Mouse (Mus musculus) forebrain, postnatal 0 days (tissue): ENCODE data around the gene Ralb. TPM values are rescaled to one million over a fixed set of nuclear protein-coding genes. Genes with fewer than 3 reads are reported as not detected.

ENCODE experiments used
- ATAC-seq: fragments of 200-750 bp; cut with Nextera tagmentation; 2 replicates; pipeline ENCODE4 v1.8.0; 2017; ENCODE audit warnings: mild to moderate bottlenecking, moderate library complexity
- DNase-seq: peaks from one replicate; pipeline ENCODE4 v3.0.0-alpha.2; 2015
- H3K27ac ChIP-seq: fragments of 300-500 bp; sonication (generic); 2 replicates; pipeline ENCODE4 v1.5.1; 2014; ENCODE audit warnings: low read depth, mild to moderate bottlenecking, antibody characterized with exemption, low read length, moderate library complexity, mixed read lengths
- H3K27me3 ChIP-seq: fragments of 300-500 bp; sonication (generic); 2 replicates; pipeline ENCODE4 v1.6.1; 2014; ENCODE audit warnings: mild to moderate bottlenecking, low read length, mixed read lengths; ENCODE audit not compliant: insufficient read depth
- H3K36me3 ChIP-seq: fragments of 300-500 bp; sonication (generic); 2 replicates; pipeline ENCODE4 v1.6.1; 2014; ENCODE audit warnings: mild to moderate bottlenecking, moderate library complexity; ENCODE audit not compliant: insufficient read depth
- H3K4me1 ChIP-seq: fragments of 300-500 bp; sonication (generic); 2 replicates; pipeline ENCODE4 v1.6.1; 2014; ENCODE audit warnings: antibody characterized with exemption; ENCODE audit not compliant: insufficient read depth
- H3K4me2 ChIP-seq: fragments of 300-500 bp; sonication (generic); 2 replicates; pipeline ENCODE4 v1.6.1; 2014; ENCODE audit warnings: low read depth, mild to moderate bottlenecking, moderate library complexity
- H3K4me3 ChIP-seq: fragments of 300-500 bp; sonication (generic); 2 replicates; pipeline ENCODE4 v1.5.1; 2014; ENCODE audit warnings: low read depth, low read length, mixed read lengths
- H3K9ac ChIP-seq: fragments of 300-500 bp; sonication (generic); 2 replicates; pipeline ENCODE4 v1.6.1; 2014; ENCODE audit warnings: mild to moderate bottlenecking
- H3K9me3 ChIP-seq: fragments of 300-500 bp; sonication (generic); 2 replicates; pipeline ENCODE4 v1.6.1; 2016; ENCODE audit warnings: low read length
- CTCF ChIP-seq: sonication (generic); IDR thresholded peaks from 2 replicates; pipeline ENCODE4 v1.5.1; 2016; ENCODE audit warnings: antibody characterized with exemption, control low read depth, low read depth
- WGBS: fragments of 180-500 bp; shearing (Covaris S2); extraction: QIAGEN DNeasy Blood & Tissue Kit; methylation state at CpG from one replicate; pipeline ENCODE4 v1.1.7; 2014; 5-methylcytosine and 5-hydroxymethylcytosine counted together
- polyA plus RNA-seq: library from polyadenylated mRNA; unstranded; fragments of >200 nt; fragmentation: Nextera tagmentation; extraction: Ambion mirVana; gene quantifications from 2 replicates; pipeline ENCODE4 v1.2.1, GENCODE M21; 2015
- total RNA-seq: library from RNA; depleted of rRNA; stranded (reverse); fragments of >200 nt; gene quantifications from 2 replicates; pipeline ENCODE4 v1.2.3, GENCODE M21; 2014

The Ralb gene
- total and polyA plus RNA-seq, 2 experiments from 2014 or later = 40.6 to 57.3 TPM

DNA sequence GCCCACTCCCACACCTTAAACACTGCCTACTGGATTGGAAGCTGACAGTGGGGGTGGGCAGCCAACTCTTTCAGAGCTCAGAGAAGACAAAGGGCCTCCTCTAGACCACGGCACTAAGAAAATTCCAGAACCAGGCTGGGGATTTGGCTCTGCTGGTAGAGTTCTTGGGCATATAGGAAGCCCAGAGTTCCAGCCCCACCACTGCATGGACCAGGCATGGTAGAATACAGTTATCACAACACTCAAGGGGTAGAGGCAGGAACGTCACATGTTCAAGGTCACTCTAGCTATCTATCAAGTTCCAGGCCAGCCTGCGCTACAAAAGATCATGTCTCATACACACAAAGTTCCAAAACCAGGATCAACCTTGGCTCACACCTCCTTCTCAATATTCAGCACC lies 1.4 kb downstream of the Ralb start:
- H3K4me1 ChIP-seq = peaks cover 8% of the 10 kb centered on the region; the same call in 1 of the 2 replicates
- no peak for ATAC-seq
- 83% methylated on average over 3 of the region's 3 CpGs for WGBS
- peak overlapping the region; percentile 89 for H3K4me2 ChIP-seq
- no peaks in the 10 kb centered on the region for H3K9me3 ChIP-seq
- no peaks in the 10 kb centered on the region for H3K36me3 ChIP-seq
- H3K27ac ChIP-seq = no peak overlapping the region
- no peaks in the 10 kb centered on the region for H3K27me3 ChIP-seq
- TF ChIP-seq CTCF = no peak
- H3K9ac ChIP-seq = no peak overlapping the region
- no peak for DNase-seq
- peak overlapping the region; percentile 79; the same call in 1 of the 2 replicates for H3K4me3 ChIP-seq

GRCm38 (mm10) chr1:119502729-119503128 lies 1.9 kb downstream of the Ralb start:
- ATAC-seq = no peak
- Histone ChIP-seq H3K9me3 (no peaks in the 10 kb centered on the region), H3K27ac (no peak overlapping the region), H3K4me1 (peaks cover 8% of the 10 kb centered on the region; the same call in 1 of the 2 replicates), H3K4me2 (peak overlapping the region; percentile 89), H3K36me3 (no peaks in the 10 kb centered on the region), H3K4me3 (no peak overlapping the region), H3K27me3 (no peaks in the 10 kb centered on the region), H3K9ac (no peak overlapping the region)
- WGBS = 88% methylated on average over 11 of the region's 11 CpGs
- DNase-seq = no peak
- TF ChIP-seq CTCF = no peak

DNA sequence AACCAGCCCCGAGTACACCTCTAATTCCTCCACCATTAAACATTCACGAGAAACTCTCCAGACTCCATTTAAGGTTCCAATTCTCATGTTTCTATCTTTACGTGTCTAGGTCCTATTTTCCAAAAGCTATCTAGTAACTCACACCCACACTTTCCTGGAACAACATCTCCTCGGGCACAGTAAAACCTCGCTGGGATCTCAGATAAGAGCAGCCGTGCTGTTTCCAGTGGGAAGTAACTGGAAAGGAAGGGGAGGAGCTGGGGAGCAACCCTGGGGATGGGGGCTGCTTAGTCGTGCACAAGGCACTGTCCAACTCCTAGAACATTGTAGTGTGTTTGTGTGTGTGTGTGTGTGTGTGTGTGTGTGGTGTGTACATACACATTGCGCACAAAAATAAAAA lies 2.7 kb downstream of the Ralb start:
- TF ChIP-seq CTCF = no peak
- no peaks in the 10 kb centered on the region for H3K36me3 ChIP-seq
- no peak for DNase-seq
- no peak overlapping the region for H3K9ac ChIP-seq
- no peak overlapping the region for H3K4me2 ChIP-seq
- no peaks in the 10 kb centered on the region for H3K27me3 ChIP-seq
- ATAC-seq = no peak
- no peak overlapping the region for H3K27ac ChIP-seq
- H3K4me1 ChIP-seq = peaks cover 8% of the 10 kb centered on the region; the same call in 1 of the 2 replicates
- WGBS = 81% methylated on average over 8 of the region's 8 CpGs
- H3K9me3 ChIP-seq = no peaks in the 10 kb centered on the region
- no peak overlapping the region for H3K4me3 ChIP-seq

- Histone ChIP-seq H3K9me3 (no peaks in the 10 kb centered on the region), H3K27ac (no peak overlapping the region), H3K27me3 (no peaks in the 10 kb centered on the region), H3K9ac (no peak overlapping the region), H3K4me2 (no peak overlapping the region), H3K36me3 (no peaks in the 10 kb centered on the region), H3K4me3 (no peak overlapping the region), H3K4me1 (peaks cover 8% of the 10 kb centered on the region; the same call in 1 of the 2 replicates)
- ATAC-seq (no peak), DNase-seq (no peak)
- TF ChIP-seq CTCF = no peak
- 93% methylated on average over 10 of the region's 10 CpGs for WGBS
Observed at GRCm38 (mm10) chr1:119499456-119499855, 5.1 kb downstream of the Ralb start.

DNA sequence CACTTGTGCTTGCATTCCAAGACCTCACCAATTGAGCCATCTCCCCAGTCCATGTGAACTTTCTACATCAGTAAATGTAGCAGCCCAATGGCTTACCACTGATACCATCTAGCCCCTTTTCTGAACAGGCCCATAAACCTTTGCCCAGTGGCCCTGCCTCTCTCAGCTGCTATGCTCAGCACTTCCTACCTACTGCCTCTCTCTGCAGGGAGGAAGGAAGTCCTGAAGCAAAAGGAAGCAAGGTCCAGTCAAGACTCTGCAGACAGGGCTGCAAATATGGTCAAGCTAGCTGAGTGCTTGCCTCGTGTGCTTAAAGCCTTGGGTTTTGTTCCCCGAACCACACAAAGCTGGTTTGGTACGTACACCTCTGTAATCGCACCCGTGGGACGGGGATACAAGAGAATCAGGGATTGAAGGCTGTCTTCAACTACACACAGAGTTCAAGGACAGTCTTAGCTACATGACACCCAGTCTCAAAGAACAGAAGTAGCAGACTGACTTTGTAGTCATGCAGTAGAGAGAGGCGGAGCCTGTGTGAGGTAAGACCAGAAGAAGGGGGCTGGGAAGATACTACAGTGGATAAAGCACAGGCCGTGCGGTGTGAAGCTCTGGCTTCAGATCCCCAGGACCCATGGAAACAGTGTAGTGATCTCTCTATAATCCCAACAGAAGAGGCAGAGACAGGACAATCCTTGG lies 5.9 kb downstream of the Ralb start:
- Histone ChIP-seq H3K4me2 (no peak overlapping the region), H3K36me3 (no peaks in the 10 kb centered on the region), H3K4me3 (no peak overlapping the region), H3K9me3 (no peaks in the 10 kb centered on the region), H3K4me1 (peaks cover 8% of the 10 kb centered on the region; the same call in 1 of the 2 replicates), H3K9ac (no peak overlapping the region), H3K27ac (no peak overlapping the region), H3K27me3 (no peaks in the 10 kb centered on the region)
- no peak for TF ChIP-seq CTCF
- 88% methylated on average over 9 of the region's 9 CpGs for WGBS
- ATAC-seq (no peak), DNase-seq (no peak)

DNA sequence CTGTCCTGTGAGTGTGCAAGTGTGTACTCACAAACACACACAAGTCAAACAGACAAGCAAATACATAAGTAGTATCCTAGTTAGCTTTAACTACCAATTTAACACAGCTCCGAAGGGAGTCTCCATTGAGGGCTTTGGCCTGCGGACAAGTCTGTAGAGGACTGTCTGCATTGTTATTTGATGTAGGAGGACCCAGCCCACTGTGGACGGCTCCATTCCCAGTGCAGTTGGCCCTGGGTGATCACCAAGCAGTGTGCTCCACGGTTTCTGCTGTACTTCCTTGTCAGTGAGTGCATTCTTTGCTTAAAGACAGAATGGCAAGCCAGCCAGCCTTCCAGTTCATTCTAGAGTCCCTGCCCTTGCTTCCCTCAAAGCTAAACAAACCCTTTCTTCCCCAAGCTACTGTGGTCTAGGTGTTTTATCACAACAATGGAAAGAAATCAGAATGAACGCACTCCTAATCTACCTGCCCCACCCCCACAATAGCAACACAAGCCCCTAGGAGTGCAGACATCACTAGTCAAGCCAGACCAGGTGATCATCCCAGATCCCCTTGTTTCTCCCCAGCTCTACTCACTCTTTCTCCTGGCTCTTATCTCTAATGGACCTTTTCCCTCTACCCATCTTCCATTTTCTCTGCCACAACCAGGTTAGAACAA lies 7.1 kb downstream of the Ralb start:
- Histone ChIP-seq H3K27me3 (no peaks in the 10 kb centered on the region), H3K36me3 (no peaks in the 10 kb centered on the region), H3K27ac (no peak overlapping the region), H3K9ac (no peak overlapping the region), H3K9me3 (no peaks in the 10 kb centered on the region), H3K4me1 (no peaks in the 10 kb centered on the region), H3K4me3 (no peak overlapping the region), H3K4me2 (no peak overlapping the region)
- DNase-seq (no peak), ATAC-seq (no peak)
- WGBS = 68% methylated on average over 5 of the region's 5 CpGs
- TF ChIP-seq CTCF = no peak

DNA sequence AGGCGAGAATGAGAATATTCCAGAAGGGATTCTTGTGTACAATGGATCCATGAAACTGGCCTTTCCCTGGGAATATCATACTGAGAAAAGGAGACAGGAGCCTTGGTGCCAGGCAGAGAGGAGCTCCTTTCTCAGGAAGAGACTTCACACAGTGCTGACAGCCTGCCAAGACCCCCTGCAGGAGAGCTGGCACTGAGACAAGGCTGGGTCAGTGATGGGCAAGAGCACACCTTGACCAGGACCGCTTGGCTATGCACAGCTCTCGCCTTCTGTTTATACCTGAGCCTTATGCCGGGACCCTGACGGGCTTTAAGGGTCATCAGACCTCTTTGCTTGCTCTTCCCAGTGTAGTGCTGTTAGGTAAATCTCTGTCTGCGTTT lies 9.2 kb downstream of the Ralb start:
- no peaks in the 10 kb centered on the region for H3K36me3 ChIP-seq
- no peak for TF ChIP-seq CTCF
- WGBS = 83% methylated on average over 6 of the region's 6 CpGs
- H3K27ac ChIP-seq = no peak overlapping the region
- DNase-seq (no peak), ATAC-seq (no peak)
- H3K9me3 ChIP-seq = no peaks in the 10 kb centered on the region
- H3K4me1 ChIP-seq = no peaks in the 10 kb centered on the region
- no peak overlapping the region for H3K9ac ChIP-seq
- H3K4me3 ChIP-seq = no peak overlapping the region
- H3K27me3 ChIP-seq = no peaks in the 10 kb centered on the region
- no peak overlapping the region for H3K4me2 ChIP-seq
